Mouse (Mus musculus) MEL (cell line): Measurements from ENCODE around the gene Psmd4. TPM values are rescaled to one million over a fixed set of nuclear protein-coding genes. Genes with fewer than 3 reads are reported as not detected.

Experiments used
- DNase-seq: peaks from one replicate; pipeline ENCODE4 v3.0.0; 2011; ENCODE audit warnings: low read depth, low spot score
- H3K27ac ChIP-seq: 2 replicates; pipeline ENCODE4 v1.5.1; 2012; ENCODE audit warnings: low read depth, mild to moderate bottlenecking, control low read depth, low read length, moderate library complexity; ENCODE audit not compliant: control insufficient read depth
- H3K27me3 ChIP-seq, 2 experiments: fragments of 150-350 bp in 1 of 2; sonication (generic) in 1 of 2; 2 replicates each; pipeline ENCODE4 v1.6.1; 2012; ENCODE audit warnings: low read length in 2 of 2, mild to moderate bottlenecking in 2 of 2, improper control_type of control experiment in 1 of 2, moderate library complexity in 1 of 2; ENCODE audit not compliant: insufficient read depth in 2 of 2, control insufficient read depth in 1 of 2
- H3K36me3 ChIP-seq, 2 experiments: 2 replicates each; pipeline ENCODE4 v1.6.1; 2012 to 2014; ENCODE audit warnings: low read length in 2 of 2, improper control_type of control experiment in 1 of 2, inconsistent platforms in 1 of 2, mild to moderate bottlenecking in 1 of 2; ENCODE audit not compliant: insufficient read depth in 2 of 2, control insufficient read depth in 1 of 2
- H3K4me1 ChIP-seq, 2 experiments: fragments of 150-350 bp in 1 of 2; sonication (generic) in 1 of 2; 2 replicates each; pipeline ENCODE4 v1.6.1; 2012; ENCODE audit warnings: low read length in 2 of 2, improper control_type of control experiment in 1 of 2, mild to moderate bottlenecking in 1 of 2; ENCODE audit not compliant: insufficient read depth in 2 of 2, control insufficient read depth in 1 of 2
- H3K4me3 ChIP-seq, 2 experiments: fragments of 150-350 bp in 1 of 2; sonication (generic) in 1 of 2; 2 replicates each; pipeline ENCODE4 v1.5.1; 2012; ENCODE audit warnings: low read depth in 2 of 2, low read length in 2 of 2, mild to moderate bottlenecking in 2 of 2, moderate library complexity in 2 of 2, control low read depth in 1 of 2, improper control_type of control experiment in 1 of 2; ENCODE audit not compliant: control insufficient read depth in 1 of 2, insufficient read depth in 1 of 2
- H3K79me2 ChIP-seq: 2 replicates; pipeline ENCODE4 v1.6.1; 2012; ENCODE audit warnings: mild to moderate bottlenecking, low read length, moderate library complexity; ENCODE audit not compliant: control insufficient read depth, poor library complexity, insufficient read depth
- H3K9ac ChIP-seq: 2 replicates; pipeline ENCODE4 v1.6.1; 2012; ENCODE audit warnings: low read depth, mild to moderate bottlenecking, control low read depth, low read length, moderate library complexity; ENCODE audit not compliant: control insufficient read depth, poor library complexity, severe bottlenecking
- H3K9me3 ChIP-seq: fragments of 150-350 bp; sonication (generic); replicated peaks from 2 replicates; pipeline ENCODE4 v1.6.1; 2012; ENCODE audit warnings: mild to moderate bottlenecking, low read length, improper control_type of control experiment, moderate library complexity; ENCODE audit not compliant: insufficient read depth
- BHLHE40 ChIP-seq: IDR thresholded peaks from 2 replicates; pipeline ENCODE4 v1.6.1; 2012; ENCODE audit warnings: low read depth, mild to moderate bottlenecking, inconsistent platforms, low read length, improper control_type of control experiment, borderline replicate concordance
- E2F4 ChIP-seq: IDR thresholded peaks from 2 replicates; pipeline ENCODE4 v1.6.1; 2011; ENCODE audit warnings: low read depth, low read length, improper control_type of control experiment, borderline replicate concordance
- ELF1 ChIP-seq: IDR thresholded peaks from 2 replicates; pipeline ENCODE4 v1.6.1; 2014; ENCODE audit warnings: low read depth, mild to moderate bottlenecking, inconsistent platforms, low read length, improper control_type of control experiment, moderate library complexity
- ETS1 ChIP-seq: IDR thresholded peaks from 2 replicates; pipeline ENCODE4 v1.6.1; 2012; ENCODE audit warnings: low read depth, mild to moderate bottlenecking, inconsistent platforms, low read length, improper control_type of control experiment, moderate library complexity
- GABPA ChIP-seq: IDR thresholded peaks from 2 replicates; pipeline ENCODE4 v1.6.1; 2012; ENCODE audit warnings: low read depth, mild to moderate bottlenecking, inconsistent platforms, low read length, improper control_type of control experiment, moderate library complexity
- KAT2A ChIP-seq: conservative IDR thresholded peaks from 2 replicates; pipeline ENCODE4 v1.6.1; 2012; ENCODE audit warnings: low read depth, low read length, improper control_type of control experiment, inconsistent platforms
- MAX ChIP-seq: IDR thresholded peaks from 2 replicates; pipeline ENCODE4 v1.6.1; 2011; ENCODE audit warnings: low read length, improper control_type of control experiment
- MYB ChIP-seq: IDR thresholded peaks from 2 replicates; pipeline ENCODE4 v1.6.1; 2011; ENCODE audit warnings: mild to moderate bottlenecking, low read depth, low read length, improper control_type of control experiment
- MYC ChIP-seq: IDR thresholded peaks from 2 replicates; pipeline ENCODE4 v1.6.1; 2011; ENCODE audit warnings: low read depth, mild to moderate bottlenecking, low read length, improper control_type of control experiment, moderate library complexity
- NRF1 ChIP-seq: IDR thresholded peaks from 2 replicates; pipeline ENCODE4 v1.6.1; 2014; ENCODE audit warnings: low read depth, mild to moderate bottlenecking, inconsistent platforms, low read length, improper control_type of control experiment, moderate library complexity; ENCODE audit not compliant: poor library complexity, insufficient read depth, severe bottlenecking
- POLR2A ChIP-seq, 2 experiments: IDR thresholded peaks; 2 replicates each; pipeline ENCODE4 v1.6.1; 2011 to 2012; ENCODE audit warnings: low read length in 2 of 2, mild to moderate bottlenecking in 2 of 2, control low read depth in 1 of 2, improper control_type of control experiment in 1 of 2, low read depth in 1 of 2, moderate library complexity in 1 of 2; ENCODE audit not compliant: control insufficient read depth in 1 of 2, insufficient read depth in 1 of 2, poor library complexity in 1 of 2
- RAD21 ChIP-seq: IDR thresholded peaks from 2 replicates; pipeline ENCODE4 v1.6.1; 2011; ENCODE audit warnings: mild to moderate bottlenecking, low read depth, low read length, improper control_type of control experiment
- RCOR1 ChIP-seq: IDR thresholded peaks from 2 replicates; pipeline ENCODE4 v1.6.1; 2012; ENCODE audit warnings: low read depth, mild to moderate bottlenecking, inconsistent platforms, low read length, improper control_type of control experiment
- SIN3A ChIP-seq: IDR thresholded peaks from 2 replicates; pipeline ENCODE4 v1.6.1; 2012; ENCODE audit warnings: low read length, improper control_type of control experiment, inconsistent platforms
- SMC3 ChIP-seq: IDR thresholded peaks from 2 replicates; pipeline ENCODE4 v1.6.1; 2011; ENCODE audit warnings: low read depth, low read length, improper control_type of control experiment
- TBP ChIP-seq: IDR thresholded peaks from 2 replicates; pipeline ENCODE4 v1.8.0; 2011; ENCODE audit warnings: low read depth, low read length, improper control_type of control experiment
- TCF12 ChIP-seq: IDR thresholded peaks from 2 replicates; pipeline ENCODE4 v1.6.1; 2014; ENCODE audit warnings: low read depth, mild to moderate bottlenecking, inconsistent platforms, low read length, improper control_type of control experiment, moderate library complexity
- UBTF ChIP-seq: IDR thresholded peaks from 2 replicates; pipeline ENCODE4 v1.6.1; 2012; ENCODE audit warnings: low read depth, mild to moderate bottlenecking, inconsistent platforms, low read length, improper control_type of control experiment, moderate library complexity, borderline replicate concordance; ENCODE audit not compliant: insufficient read depth
- USF2 ChIP-seq, 2 experiments: IDR thresholded peaks; 2 replicates each; pipeline ENCODE4 v1.6.1; 2011 to 2012; ENCODE audit warnings: improper control_type of control experiment in 2 of 2, low read length in 2 of 2, borderline replicate concordance in 1 of 2, inconsistent platforms in 1 of 2, low read depth in 1 of 2, mild to moderate bottlenecking in 1 of 2; ENCODE audit not compliant: insufficient read depth in 1 of 2
- ZC3H11A ChIP-seq: IDR thresholded peaks from 2 replicates; pipeline ENCODE4 v1.6.1; 2012; ENCODE audit warnings: low read depth, mild to moderate bottlenecking, inconsistent platforms, low read length, improper control_type of control experiment
- ZKSCAN1 ChIP-seq: IDR thresholded peaks from 2 replicates; pipeline ENCODE4 v1.6.1; 2012; ENCODE audit warnings: low read depth, mild to moderate bottlenecking, inconsistent platforms, low read length, improper control_type of control experiment, moderate library complexity
- ZMIZ1 ChIP-seq: IDR thresholded peaks from 2 replicates; pipeline ENCODE4 v1.6.1; 2012; ENCODE audit warnings: low read depth, mild to moderate bottlenecking, inconsistent platforms, low read length, improper control_type of control experiment, moderate library complexity
- ZNF384 ChIP-seq: IDR thresholded peaks from 2 replicates; pipeline ENCODE4 v1.6.1; 2012; ENCODE audit warnings: low read depth, mild to moderate bottlenecking, inconsistent platforms, low read length, improper control_type of control experiment
- polyA plus RNA-seq, 2 experiments: library from polyadenylated mRNA; stranded (reverse) in 1 of 2; unstranded in 1 of 2; fragments of >175 nt in 1 of 2; fragments of >200 nt in 1 of 2; gene quantifications; 2 replicates each; pipeline versions ENCODE4 v1.2.1 to v1.2.4; 2012; ENCODE audit warnings: low replicate concordance in 2 of 2, low read depth in 1 of 2; ENCODE audit not compliant: insufficient read length in 2 of 2, insufficient read depth in 1 of 2, missing spikeins in 1 of 2
- total RNA-seq: library from RNA; depleted of rRNA; stranded (reverse); fragments of 300-350 nt; gene quantifications from 2 replicates; pipeline ENCODE4 v1.2.3, GENCODE M21; 2012

Psmd4 gene
- total and polyA plus RNA-seq, 3 experiments: 631 to 816 TPM; not detected in 1

GRCm38 (mm10) chr3:95066570-95066969 is 24.2 kb upstream of the Psmd4 start:
- Histone ChIP-seq H3K27ac (no peak overlapping the region), H3K4me1 (no peaks in the 10 kb centered on the region), H3K36me3 (peaks cover 0 to 86% of the 10 kb centered on the region in 2 experiments; a peak in 2 of 4 replicates), H3K27me3 (no peaks in the 10 kb centered on the region), H3K9ac (no peak overlapping the region), H3K9me3 (no peaks in the 10 kb centered on the region), H3K79me2 (no peaks in the 10 kb centered on the region), H3K4me3 (no peak overlapping the region)
- no peak for DNase-seq
- TF ChIP-seq ZC3H11A: no peak
- TF ChIP-seq USF2 (IDR thresholded peaks at IDR 0.05; ENCODE audit: borderline replicate concordance in 1 of 2, insufficient read depth in 1 of 2, low read depth in 1 of 2, low read length in 2 of 2): no peak
- no peak for TF ChIP-seq MAX
- TF ChIP-seq ZKSCAN1: no peak
- no peak for TF ChIP-seq BHLHE40
- no peak for TF ChIP-seq RAD21
- no peak for TF ChIP-seq E2F4
- no peak for TF ChIP-seq KAT2A
- TF ChIP-seq ZNF384: no peak
- no peak for TF ChIP-seq ELF1
- no peak for TF ChIP-seq RCOR1
- TF ChIP-seq SMC3: no peak
- no peak for TF ChIP-seq UBTF
- no peak for TF ChIP-seq MYB
- no peak for TF ChIP-seq GABPA
- no peak for TF ChIP-seq ZMIZ1
- TF ChIP-seq SIN3A: no peak

- no peak overlapping the region for H3K4me3 ChIP-seq
- no peaks in the 10 kb centered on the region for H3K9me3 ChIP-seq
- H3K36me3 ChIP-seq: peaks cover 0 to 86% of the 10 kb centered on the region in 2 experiments; a peak in 2 of 4 replicates
- no peaks in the 10 kb centered on the region for H3K4me1 ChIP-seq
- H3K79me2 ChIP-seq: no peaks in the 10 kb centered on the region
- TF ChIP-seq RAD21 (no peak), MYC (no peak), ETS1 (no peak), TCF12 (no peak), NRF1 (no peak), TBP (no peak), POLR2A (IDR thresholded peaks at IDR 0.05; ENCODE audit: control insufficient read depth in 1 of 2, insufficient read depth in 1 of 2, low read depth in 1 of 2, low read length in 2 of 2, poor library complexity in 1 of 2) (no peak), RCOR1 (no peak), GABPA (no peak), ZC3H11A (no peak)
- no peak for DNase-seq
- H3K27ac ChIP-seq: no peak overlapping the region
- no peaks in the 10 kb centered on the region for H3K27me3 ChIP-seq
- H3K9ac ChIP-seq: no peak overlapping the region
Observed at GRCm38 (mm10) chr3:95066095-95066494, 23.7 kb upstream of the Psmd4 start.
